Mouse (Mus musculus): ENCODE data around the gene Zfp335. TPM values are rescaled to one million over a fixed set of nuclear protein-coding genes. Genes with fewer than 3 reads are reported as not detected.

Gene Zfp335
- polyA plus RNA-seq, 1 experiment from 2014 or later = 16.2 TPM

DNA sequence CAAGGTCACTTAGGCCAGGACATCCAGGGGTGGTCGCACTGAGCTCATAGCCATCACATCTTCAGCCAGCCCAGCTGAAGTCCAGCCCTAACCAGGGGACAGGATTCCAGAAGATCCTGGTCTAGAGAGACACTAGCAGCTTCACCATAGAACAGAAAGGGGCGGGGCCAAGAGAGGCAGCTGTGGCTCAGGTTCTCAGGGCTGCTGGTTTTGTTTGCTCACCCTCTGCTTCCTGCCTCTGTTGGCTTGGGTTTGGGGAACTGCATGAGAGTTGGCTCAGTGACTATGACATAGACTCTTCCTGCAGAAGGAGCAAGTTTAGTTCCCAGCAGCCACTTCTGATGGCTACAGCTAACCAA lies 1.9 kb upstream of the Zfp335 start:
- Histone ChIP-seq H3K36me3 (ENCODE audit: control insufficient read depth, insufficient read depth, low read length) (peaks cover under 1% of the 10 kb centered on the region), H3K4me2 (ENCODE audit: low read length) (no peak overlapping the region)
- ATAC-seq = no peak

DNA sequence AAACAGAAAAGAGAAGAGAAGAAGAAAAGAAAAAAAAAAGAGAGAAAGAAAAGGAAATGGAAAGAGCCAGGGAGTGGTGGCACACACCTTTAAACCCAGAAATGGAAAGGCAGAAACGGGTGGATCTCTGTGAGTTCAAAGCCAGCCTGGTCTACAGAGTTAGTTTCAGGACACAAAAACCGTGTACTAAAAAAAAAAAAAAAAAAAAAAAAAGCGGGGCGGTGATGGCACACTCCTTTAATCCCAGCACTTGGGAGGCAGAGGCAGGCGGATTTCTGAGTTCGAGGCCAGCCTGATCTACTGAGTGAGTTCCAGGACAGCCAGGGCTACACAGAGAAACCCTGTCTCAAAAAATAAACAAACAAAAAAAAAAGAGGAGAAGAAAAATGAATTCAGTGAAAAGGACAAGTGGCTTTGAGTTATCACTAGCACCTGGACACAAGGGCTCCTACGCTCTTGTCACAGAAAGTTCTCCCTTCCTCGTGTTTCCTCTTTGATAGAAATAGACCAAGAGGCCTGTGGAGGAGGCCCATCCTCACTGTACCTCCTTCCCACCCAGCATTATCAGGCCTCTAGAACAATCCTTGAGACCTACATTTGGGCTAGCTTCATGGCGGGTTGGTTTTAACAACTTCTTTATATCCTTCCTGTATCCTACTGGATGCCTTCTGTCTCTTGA lies 1.3 kb upstream of the Zfp335 start:
- no peak overlapping the region for H3K4me2 ChIP-seq (ENCODE audit: low read length)
- peaks cover 6% of the 10 kb centered on the region for H3K36me3 ChIP-seq (ENCODE audit: control insufficient read depth, insufficient read depth, low read length)
- WGBS = 91% methylated on average over 8 of the region's 9 CpGs
- peaks cover 19% of the 10 kb centered on the region for H3K4me1 ChIP-seq (ENCODE audit: control insufficient read depth, insufficient read depth, low read length)
- ATAC-seq = no peak
- no peak overlapping the region for H3K27ac ChIP-seq (ENCODE audit: low read length)
- H3K27me3 ChIP-seq (ENCODE audit: control insufficient read depth, insufficient read depth, low read depth, low read length) = no peaks in the 10 kb centered on the region
- no peaks in the 10 kb centered on the region for H3K9me3 ChIP-seq (replicated peaks; ENCODE audit: control insufficient read depth, low read length, poor library complexity, severe bottlenecking)
- H3K9ac ChIP-seq (ENCODE audit: low read depth, low read length) = no peak overlapping the region
- no peak overlapping the region for H3K4me3 ChIP-seq (ENCODE audit: low read depth, low read length)

More for the DNA sequence above, 1.9 kb upstream of the Zfp335 start:
- Histone ChIP-seq H3K4me3 (ENCODE audit: low read depth, low read length) (no peak overlapping the region), H3K9me3 (replicated peaks; ENCODE audit: control insufficient read depth, low read length, poor library complexity, severe bottlenecking) (no peaks in the 10 kb centered on the region), H3K9ac (ENCODE audit: low read depth, low read length) (no peak overlapping the region), H3K27me3 (ENCODE audit: control insufficient read depth, insufficient read depth, low read depth, low read length) (no peaks in the 10 kb centered on the region), H3K4me1 (ENCODE audit: control insufficient read depth, insufficient read depth, low read length) (peaks cover 19% of the 10 kb centered on the region), H3K27ac (ENCODE audit: low read length) (no peak overlapping the region)
- WGBS = 97% methylated on average over 2 of the region's 2 CpGs

DNA sequence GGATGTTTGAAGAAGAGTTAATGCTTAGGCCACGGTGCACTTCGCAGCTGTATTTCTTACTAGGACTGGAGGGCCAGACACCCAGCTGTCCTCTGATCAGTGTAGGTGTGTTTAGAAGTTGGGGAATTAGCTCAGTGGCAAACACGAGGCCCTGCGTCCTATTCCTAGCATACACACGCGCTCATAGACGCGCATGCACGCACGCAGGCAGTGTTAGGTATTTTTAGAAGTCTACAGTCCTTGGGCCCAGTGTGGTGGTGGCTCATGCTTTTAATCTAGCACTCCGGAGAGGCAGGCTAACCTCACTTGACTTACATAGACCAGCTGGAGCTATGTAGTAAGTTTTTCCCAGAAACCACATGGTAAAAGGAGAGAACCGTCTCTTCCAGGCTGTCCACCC lies 594 bp upstream of the Zfp335 start:
- ATAC-seq = peak; percentile 1; the same call in 1 of the 2 replicates
- 24% methylated on average over 12 of the region's 12 CpGs for WGBS

DNA sequence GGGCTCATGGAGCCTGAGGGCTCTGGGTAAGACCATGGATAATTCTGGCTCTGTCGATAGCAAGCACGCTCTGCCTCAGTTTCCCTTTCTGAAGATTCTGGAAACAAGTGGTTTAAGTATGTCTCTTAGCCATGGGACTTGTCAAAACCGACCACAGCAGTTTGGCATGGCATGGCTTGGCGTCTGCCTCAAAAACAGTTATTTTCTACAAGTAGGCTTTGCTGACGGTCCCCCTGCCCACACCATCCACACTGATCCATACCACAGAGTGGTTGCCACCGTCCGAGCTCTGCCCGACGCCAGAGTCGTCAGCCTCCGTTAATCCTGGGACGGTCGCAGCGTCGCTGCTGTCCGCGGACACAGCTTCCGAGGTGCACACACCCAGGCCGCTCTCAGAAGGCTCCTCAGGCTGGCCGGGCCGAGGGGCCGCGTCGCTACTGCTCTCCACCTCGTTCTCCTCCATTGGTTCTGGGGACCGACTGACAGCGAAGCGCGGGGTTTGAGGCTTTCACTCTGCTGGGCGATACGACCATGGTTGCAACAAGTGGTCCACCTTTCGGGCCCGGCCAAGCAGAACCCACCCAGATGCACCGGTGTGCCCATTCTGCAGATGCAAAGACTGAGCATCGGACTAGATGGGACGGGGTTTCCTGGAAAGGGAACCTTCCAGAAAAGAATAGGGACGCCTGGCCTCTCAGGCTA lies 1.0 kb downstream of the Zfp335 start:
- Histone ChIP-seq H3K9me3 (replicated peaks; ENCODE audit: control insufficient read depth, low read length, poor library complexity, severe bottlenecking) (no peaks in the 10 kb centered on the region), H3K9ac (ENCODE audit: low read depth, low read length) (peak overlapping the region; percentile 95), H3K4me2 (ENCODE audit: low read length) (peak overlapping the region; percentile 92), H3K27me3 (ENCODE audit: control insufficient read depth, insufficient read depth, low read depth, low read length) (no peaks in the 10 kb centered on the region), H3K4me3 (ENCODE audit: low read depth, low read length) (peak overlapping the region; percentile 72), H3K36me3 (ENCODE audit: control insufficient read depth, insufficient read depth, low read length) (peaks cover 27% of the 10 kb centered on the region), H3K27ac (ENCODE audit: low read length) (peak overlapping the region; percentile 100), H3K4me1 (ENCODE audit: control insufficient read depth, insufficient read depth, low read length) (peaks cover 19% of the 10 kb centered on the region)
- 6% methylated on average over 37 of the region's 37 CpGs for WGBS
- peak; percentile 19 for ATAC-seq

More for the DNA sequence above, 594 bp upstream of the Zfp335 start:
- Histone ChIP-seq H3K36me3 (ENCODE audit: control insufficient read depth, insufficient read depth, low read length) (peaks cover 13% of the 10 kb centered on the region), H3K4me3 (ENCODE audit: low read depth, low read length) (peak overlapping the region; percentile 72), H3K27me3 (ENCODE audit: control insufficient read depth, insufficient read depth, low read depth, low read length) (no peaks in the 10 kb centered on the region), H3K4me2 (ENCODE audit: low read length) (peak overlapping the region; percentile 92), H3K4me1 (ENCODE audit: control insufficient read depth, insufficient read depth, low read length) (peaks cover 19% of the 10 kb centered on the region), H3K27ac (ENCODE audit: low read length) (peak overlapping the region; percentile 100), H3K9ac (ENCODE audit: low read depth, low read length) (peak overlapping the region; percentile 95), H3K9me3 (replicated peaks; ENCODE audit: control insufficient read depth, low read length, poor library complexity, severe bottlenecking) (no peaks in the 10 kb centered on the region)

DNA sequence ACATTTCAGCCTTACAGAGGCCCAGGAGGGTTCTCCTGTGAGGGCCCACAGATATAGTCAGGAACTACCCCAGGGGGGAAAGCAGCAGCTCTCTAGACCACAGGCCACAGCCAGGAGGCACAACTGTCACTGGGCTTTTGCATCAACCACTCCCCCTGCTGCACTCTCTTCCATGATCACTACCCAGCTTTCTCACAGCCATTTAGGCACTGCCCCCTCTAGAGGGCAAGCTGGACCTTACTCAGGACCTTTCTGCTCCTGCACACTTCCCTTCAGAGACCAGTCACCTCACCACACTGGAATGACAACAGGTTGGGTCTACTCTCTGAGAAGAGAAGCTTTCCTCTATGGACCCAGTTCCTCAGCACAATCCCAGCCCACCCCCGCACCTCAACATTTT lies 2.0 kb downstream of the Zfp335 start:
- ATAC-seq = no peak
- no peak overlapping the region for H3K27ac ChIP-seq (ENCODE audit: low read length)
- H3K9me3 ChIP-seq (replicated peaks; ENCODE audit: control insufficient read depth, low read length, poor library complexity, severe bottlenecking) = no peaks in the 10 kb centered on the region
- peak overlapping the region; percentile 95 for H3K9ac ChIP-seq (ENCODE audit: low read depth, low read length)
- H3K4me3 ChIP-seq (ENCODE audit: low read depth, low read length) = peak overlapping the region; percentile 14; the same call in 1 of the 2 replicates
- peak overlapping the region; percentile 92 for H3K4me2 ChIP-seq (ENCODE audit: low read length)
- no peaks in the 10 kb centered on the region for H3K27me3 ChIP-seq (ENCODE audit: control insufficient read depth, insufficient read depth, low read depth, low read length)
- peaks cover 19% of the 10 kb centered on the region for H3K4me1 ChIP-seq (ENCODE audit: control insufficient read depth, insufficient read depth, low read length)
- 96% methylated on average over 1 of the region's 1 CpGs for WGBS
- peaks cover 31% of the 10 kb centered on the region for H3K36me3 ChIP-seq (ENCODE audit: control insufficient read depth, insufficient read depth, low read length)

DNA sequence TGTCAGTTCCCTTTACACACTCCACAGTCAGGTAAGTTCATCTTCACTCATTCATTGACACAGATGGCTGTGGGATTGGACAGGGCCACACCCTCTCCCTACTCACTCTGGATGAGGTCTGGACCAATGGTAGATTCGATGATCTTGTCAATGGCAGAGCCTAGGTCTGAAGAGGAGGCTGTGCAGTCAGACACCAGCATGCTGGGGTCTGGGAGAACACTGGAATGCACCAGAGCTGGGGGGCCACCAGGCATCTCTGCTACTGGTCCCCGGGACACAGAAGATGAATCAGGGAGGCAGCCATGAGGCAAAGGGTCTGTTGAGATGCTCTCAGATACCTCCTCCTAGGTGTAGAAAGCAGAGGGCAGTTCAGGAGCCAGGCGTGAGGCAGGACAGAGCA lies 2.5 kb downstream of the Zfp335 start:
- no peak overlapping the region for H3K27ac ChIP-seq (ENCODE audit: low read length)
- peaks cover 34% of the 10 kb centered on the region for H3K36me3 ChIP-seq (ENCODE audit: control insufficient read depth, insufficient read depth, low read length)
- peak overlapping the region; percentile 92; the same call in 1 of the 2 replicates for H3K4me2 ChIP-seq (ENCODE audit: low read length)
- H3K4me1 ChIP-seq (ENCODE audit: control insufficient read depth, insufficient read depth, low read length) = peaks cover 19% of the 10 kb centered on the region
- WGBS = 90% methylated on average over 3 of the region's 3 CpGs
- no peak overlapping the region for H3K9ac ChIP-seq (ENCODE audit: low read depth, low read length)
- H3K4me3 ChIP-seq (ENCODE audit: low read depth, low read length) = no peak overlapping the region
- no peaks in the 10 kb centered on the region for H3K27me3 ChIP-seq (ENCODE audit: control insufficient read depth, insufficient read depth, low read depth, low read length)
- H3K9me3 ChIP-seq (replicated peaks; ENCODE audit: control insufficient read depth, low read length, poor library complexity, severe bottlenecking) = no peaks in the 10 kb centered on the region
- no peak for ATAC-seq

DNA sequence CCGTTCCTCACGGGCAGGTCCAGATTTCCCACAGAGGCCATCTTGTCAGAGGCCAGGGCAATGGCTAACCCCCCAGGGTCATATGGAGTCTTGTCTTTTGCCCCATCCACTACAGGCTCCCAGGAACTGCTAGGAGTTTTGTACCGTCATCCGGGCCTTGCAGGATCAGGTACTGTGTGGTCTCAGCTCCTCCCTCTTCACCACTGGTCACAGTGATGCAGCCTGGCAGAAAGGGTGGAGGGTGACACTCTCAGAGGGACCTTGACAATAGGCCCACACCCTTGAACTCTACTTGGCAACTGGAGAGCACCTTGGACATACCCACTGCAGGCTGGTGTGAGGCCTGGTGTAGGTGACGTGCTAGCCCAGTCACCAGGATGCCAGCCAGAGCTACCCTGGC lies 3.5 kb downstream of the Zfp335 start:
- H3K4me2 ChIP-seq (ENCODE audit: low read length) = no peak overlapping the region
- ATAC-seq = no peak
- H3K27me3 ChIP-seq (ENCODE audit: control insufficient read depth, insufficient read depth, low read depth, low read length) = no peaks in the 10 kb centered on the region
- H3K4me1 ChIP-seq (ENCODE audit: control insufficient read depth, insufficient read depth, low read length) = peaks cover 19% of the 10 kb centered on the region
- no peak overlapping the region for H3K27ac ChIP-seq (ENCODE audit: low read length)
- WGBS = 94% methylated on average over 5 of the region's 5 CpGs
- H3K9me3 ChIP-seq (replicated peaks; ENCODE audit: control insufficient read depth, low read length, poor library complexity, severe bottlenecking) = no peaks in the 10 kb centered on the region
- peaks cover 39% of the 10 kb centered on the region for H3K36me3 ChIP-seq (ENCODE audit: control insufficient read depth, insufficient read depth, low read length)
- H3K4me3 ChIP-seq (ENCODE audit: low read depth, low read length) = no peak overlapping the region
- H3K9ac ChIP-seq (ENCODE audit: low read depth, low read length) = no peak overlapping the region

DNA sequence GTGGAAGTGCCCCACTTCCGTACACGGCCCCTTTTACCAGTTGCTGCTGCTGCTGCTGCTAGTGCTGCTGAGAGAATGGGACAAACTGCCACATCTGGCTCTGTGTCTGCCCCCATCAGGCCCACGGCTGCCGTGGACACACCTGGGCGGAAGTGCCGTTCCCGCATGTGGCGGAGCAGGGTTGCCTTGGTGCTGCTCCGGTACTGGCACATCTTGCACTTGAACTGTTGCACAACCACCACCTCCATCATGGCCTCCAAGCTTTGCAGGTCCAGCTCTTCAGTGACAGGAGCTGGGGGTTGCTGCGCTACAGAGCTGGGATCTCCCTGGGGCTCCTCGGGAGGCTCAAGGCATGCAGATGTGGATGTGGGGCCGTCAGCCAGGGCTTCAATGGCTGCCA lies 4.0 kb downstream of the Zfp335 start:
- H3K9ac ChIP-seq (ENCODE audit: low read depth, low read length) = no peak overlapping the region
- no peak overlapping the region for H3K4me3 ChIP-seq (ENCODE audit: low read depth, low read length)
- H3K27ac ChIP-seq (ENCODE audit: low read length) = no peak overlapping the region
- no peak for ATAC-seq
- H3K4me2 ChIP-seq (ENCODE audit: low read length) = no peak overlapping the region
- peaks cover 44% of the 10 kb centered on the region for H3K36me3 ChIP-seq (ENCODE audit: control insufficient read depth, insufficient read depth, low read length)
- H3K4me1 ChIP-seq (ENCODE audit: control insufficient read depth, insufficient read depth, low read length) = peaks cover 19% of the 10 kb centered on the region
- no peaks in the 10 kb centered on the region for H3K9me3 ChIP-seq (replicated peaks; ENCODE audit: control insufficient read depth, low read length, poor library complexity, severe bottlenecking)
- no peaks in the 10 kb centered on the region for H3K27me3 ChIP-seq (ENCODE audit: control insufficient read depth, insufficient read depth, low read depth, low read length)
- WGBS = 98% methylated on average over 12 of the region's 12 CpGs

DNA sequence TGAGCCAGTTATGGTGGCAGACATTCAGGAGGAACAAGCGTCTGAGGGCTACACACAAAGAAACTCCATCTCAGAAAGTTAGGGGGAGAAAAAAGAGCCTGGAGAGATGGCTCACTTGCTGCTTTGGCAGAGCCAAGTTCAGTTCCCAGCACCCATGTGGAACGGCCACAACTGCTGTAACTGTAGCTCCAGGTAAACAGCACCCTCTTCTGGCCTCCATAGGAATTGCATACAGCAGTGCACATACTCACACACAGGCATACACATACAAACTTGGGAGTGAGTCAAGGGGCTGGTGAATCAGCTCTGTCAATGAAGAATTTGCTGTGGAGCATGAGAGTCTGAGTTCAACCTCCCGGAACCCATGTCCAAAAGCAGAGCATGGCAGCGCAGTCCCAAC lies 5.5 kb downstream of the Zfp335 start:
- no peak for ATAC-seq
- H3K4me3 ChIP-seq (ENCODE audit: low read depth, low read length) = no peak overlapping the region
- no peak overlapping the region for H3K27ac ChIP-seq (ENCODE audit: low read length)
- no peak overlapping the region for H3K4me2 ChIP-seq (ENCODE audit: low read length)
- peaks cover 14% of the 10 kb centered on the region for H3K4me1 ChIP-seq (ENCODE audit: control insufficient read depth, insufficient read depth, low read length)
- 99% methylated on average over 4 of the region's 4 CpGs for WGBS
- H3K9ac ChIP-seq (ENCODE audit: low read depth, low read length) = no peak overlapping the region
- H3K27me3 ChIP-seq (ENCODE audit: control insufficient read depth, insufficient read depth, low read depth, low read length) = no peaks in the 10 kb centered on the region
- H3K9me3 ChIP-seq (replicated peaks; ENCODE audit: control insufficient read depth, low read length, poor library complexity, severe bottlenecking) = no peaks in the 10 kb centered on the region
- peaks cover 56% of the 10 kb centered on the region for H3K36me3 ChIP-seq (ENCODE audit: control insufficient read depth, insufficient read depth, low read length)
